Mouse (Mus musculus) small intestine, adult 2 months (tissue): ENCODE data around the gene Tnfrsf13b.

Experiments
- CTCF ChIP-seq: fragments of 200-500 bp; IDR thresholded peaks from 2 replicates; pipeline ENCODE4 v1.5.1; 2012; ENCODE audit warnings: low read depth, mild to moderate bottlenecking, control low read depth, inconsistent platforms, low read length, moderate library complexity, mixed read lengths; ENCODE audit not compliant: insufficient replicate concordance, insufficient read length; ENCODE audit errors: extremely low read depth
- POLR2A ChIP-seq: fragments of 200-500 bp; IDR thresholded peaks from 2 replicates; pipeline ENCODE4 v1.6.1; 2012; ENCODE audit warnings: low read depth, mild to moderate bottlenecking, control low read depth, inconsistent platforms, low read length, moderate library complexity

DNA sequence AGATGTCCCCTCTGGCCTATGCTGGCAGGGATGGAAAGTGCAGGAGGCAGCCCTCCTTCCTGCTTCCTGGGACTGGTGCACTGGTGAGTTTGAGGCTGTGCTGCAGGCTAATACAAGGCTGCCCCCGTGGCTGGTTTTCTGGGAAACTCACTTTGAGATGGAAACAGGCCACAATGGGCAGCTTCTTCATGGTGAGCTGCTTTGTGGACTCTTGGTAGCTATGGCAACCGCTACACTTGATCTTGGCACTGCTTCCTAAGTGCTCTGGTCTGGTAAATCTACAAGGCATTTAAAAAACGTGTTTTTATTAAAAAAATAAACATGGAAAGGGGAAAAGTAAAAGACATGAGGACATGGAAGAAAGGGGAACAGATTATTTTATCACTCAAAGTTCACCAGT is 31.6 kb downstream of the Tnfrsf13b start:
- no peak for TF ChIP-seq POLR2A
- no peak for TF ChIP-seq CTCF
